Mouse (Mus musculus) lung, postnatal 4 days (tissue): ENCODE data around the gene Tjp2.

Source experiments
- DNase-seq, 2 experiments: peaks; one replicate each; pipeline ENCODE4 v3.0.0; 2021

The Tjp2 gene

DNA sequence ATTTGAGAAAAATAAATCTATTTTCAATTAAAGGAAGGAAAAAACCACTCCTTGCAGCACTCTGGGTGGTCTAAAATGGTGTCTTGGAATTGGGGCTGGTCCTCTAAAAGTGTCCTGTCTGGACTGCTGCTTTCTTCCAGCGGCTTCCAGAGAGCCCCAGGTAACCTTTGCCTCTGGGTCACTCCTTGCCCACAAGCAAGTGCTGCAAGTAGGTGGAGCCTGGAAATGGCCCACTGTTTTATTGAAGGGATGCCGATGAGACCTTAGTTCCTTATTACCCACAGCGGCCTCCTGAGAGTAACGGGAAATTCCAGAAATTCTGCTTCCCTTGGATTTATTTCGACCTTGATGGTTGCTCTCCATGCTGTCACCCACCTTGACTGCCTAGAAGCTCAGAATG lies 170.6 kb downstream of the Tjp2 start:
- DNase-seq = peak in 1 of 2 experiments; percentile 40

- DNase-seq = no peak
These were observed 174.3 kb downstream of the Tjp2 start for GRCm38 (mm10) chr19:24050514-24050913.

GRCm38 (mm10) chr19:24049329-24049728 lies 175.5 kb downstream of the Tjp2 start:
- peak; percentile 52 to 80 for DNase-seq

DNA sequence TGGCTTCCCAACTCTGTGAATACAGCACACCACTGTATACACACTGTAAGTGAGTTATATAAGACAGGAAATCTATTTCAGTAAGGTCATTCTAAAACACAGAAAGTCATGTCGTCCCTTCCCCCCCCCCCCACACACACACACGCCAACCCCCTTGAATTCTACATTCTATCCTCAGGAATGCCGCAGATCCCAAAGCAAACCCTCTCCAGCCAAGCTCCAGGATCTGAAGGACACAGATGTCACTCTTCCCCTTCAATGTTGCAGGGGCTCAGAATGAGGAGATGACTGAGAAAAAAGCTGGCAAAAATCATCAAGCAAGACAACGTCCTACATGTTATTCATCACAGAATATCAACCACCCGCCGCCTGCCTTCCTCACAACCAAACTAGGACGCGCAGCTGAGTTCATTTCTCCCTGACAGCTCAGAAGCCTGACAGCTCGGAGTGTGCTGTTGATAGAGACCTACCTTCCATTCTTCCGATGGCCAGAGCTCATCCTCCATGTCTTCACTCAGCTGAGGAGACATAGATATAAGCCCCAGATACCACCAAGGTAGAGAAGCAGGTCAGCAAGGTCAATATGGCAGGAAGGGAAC lies 178.3 kb downstream of the Tjp2 start:
- peak; percentile 50 to 82 for DNase-seq
